Mouse (Mus musculus): ENCODE measurements around the gene Sirpa. TPM values are rescaled to one million over a fixed set of nuclear protein-coding genes. Genes with fewer than 3 reads are reported as not detected.

Gene Sirpa
- polyA plus RNA-seq, 1 experiment from 2014 or later, result 23.9 TPM

- no peak overlapping the region for H3K27ac ChIP-seq (ENCODE audit: low read length)
- WGBS, result 69% methylated on average over 4 of the region's 4 CpGs
Measured at GRCm38 (mm10) chr2:129662484-129662883, 69.8 kb downstream of the Sirpa start.

GRCm38 (mm10) chr2:129671911-129672310 is 79.3 kb downstream of the Sirpa start:
- Histone ChIP-seq H3K9me3 (replicated peaks; ENCODE audit: control insufficient read depth, low read length) (no peaks in the 10 kb centered on the region), H3K27me3 (ENCODE audit: control insufficient read depth, insufficient read depth, low read length) (no peaks in the 10 kb centered on the region), H3K27ac (ENCODE audit: low read length) (no peak overlapping the region), H3K4me3 (replicated peaks; ENCODE audit: low read length) (no peak overlapping the region), H3K4me2 (ENCODE audit: low read depth, low read length) (no peak overlapping the region), H3K4me1 (ENCODE audit: control insufficient read depth, insufficient read depth, low read length) (no peaks in the 10 kb centered on the region), H3K36me3 (ENCODE audit: control insufficient read depth, insufficient read depth, low read length) (no peaks in the 10 kb centered on the region), H3K9ac (ENCODE audit: low read length) (no peak overlapping the region)
- no peak for ATAC-seq (ENCODE audit: insufficient read depth, low FRiP score)
- WGBS, result 64% methylated on average over 4 of the region's 4 CpGs

More at GRCm38 (mm10) chr2:129662484-129662883, 69.8 kb downstream of the Sirpa start:
- no peaks in the 10 kb centered on the region for H3K36me3 ChIP-seq (ENCODE audit: control insufficient read depth, insufficient read depth, low read length)
- H3K27me3 ChIP-seq (ENCODE audit: control insufficient read depth, insufficient read depth, low read length), result no peaks in the 10 kb centered on the region
- ATAC-seq (ENCODE audit: insufficient read depth, low FRiP score), result no peak
- H3K4me3 ChIP-seq (replicated peaks; ENCODE audit: low read length), result no peak overlapping the region
- no peaks in the 10 kb centered on the region for H3K9me3 ChIP-seq (replicated peaks; ENCODE audit: control insufficient read depth, low read length)
- no peak overlapping the region for H3K9ac ChIP-seq (ENCODE audit: low read length)
- H3K4me1 ChIP-seq (ENCODE audit: control insufficient read depth, insufficient read depth, low read length), result no peaks in the 10 kb centered on the region
- no peak overlapping the region for H3K4me2 ChIP-seq (ENCODE audit: low read depth, low read length)

GRCm38 (mm10) chr2:129674935-129675634 is 82.5 kb downstream of the Sirpa start:
- 24% methylated on average over 13 of the region's 13 CpGs for WGBS
- H3K9me3 ChIP-seq (replicated peaks; ENCODE audit: control insufficient read depth, low read length), result no peaks in the 10 kb centered on the region
- no peaks in the 10 kb centered on the region for H3K36me3 ChIP-seq (ENCODE audit: control insufficient read depth, insufficient read depth, low read length)
- H3K27me3 ChIP-seq (ENCODE audit: control insufficient read depth, insufficient read depth, low read length), result no peaks in the 10 kb centered on the region
- no peaks in the 10 kb centered on the region for H3K4me1 ChIP-seq (ENCODE audit: control insufficient read depth, insufficient read depth, low read length)
- H3K27ac ChIP-seq (ENCODE audit: low read length), result no peak overlapping the region
- H3K4me2 ChIP-seq (ENCODE audit: low read depth, low read length), result no peak overlapping the region
- no peak overlapping the region for H3K9ac ChIP-seq (ENCODE audit: low read length)
- ATAC-seq (ENCODE audit: insufficient read depth, low FRiP score), result no peak
- H3K4me3 ChIP-seq (replicated peaks; ENCODE audit: low read length), result no peak overlapping the region

- Histone ChIP-seq H3K9ac (ENCODE audit: low read length) (no peak overlapping the region), H3K4me1 (ENCODE audit: control insufficient read depth, insufficient read depth, low read length) (no peaks in the 10 kb centered on the region), H3K36me3 (ENCODE audit: control insufficient read depth, insufficient read depth, low read length) (no peaks in the 10 kb centered on the region), H3K4me3 (replicated peaks; ENCODE audit: low read length) (no peak overlapping the region), H3K9me3 (replicated peaks; ENCODE audit: control insufficient read depth, low read length) (no peaks in the 10 kb centered on the region), H3K27me3 (ENCODE audit: control insufficient read depth, insufficient read depth, low read length) (no peaks in the 10 kb centered on the region), H3K4me2 (ENCODE audit: low read depth, low read length) (no peak overlapping the region), H3K27ac (ENCODE audit: low read length) (no peak overlapping the region)
- 50% methylated on average over 2 of the region's 2 CpGs for WGBS
- ATAC-seq (ENCODE audit: insufficient read depth, low FRiP score), result no peak
Measured at GRCm38 (mm10) chr2:129677664-129678063, 85.0 kb downstream of the Sirpa start.

- Histone ChIP-seq H3K4me3 (replicated peaks; ENCODE audit: low read length) (no peak overlapping the region), H3K27me3 (ENCODE audit: control insufficient read depth, insufficient read depth, low read length) (no peaks in the 10 kb centered on the region), H3K4me2 (ENCODE audit: low read depth, low read length) (no peak overlapping the region), H3K36me3 (ENCODE audit: control insufficient read depth, insufficient read depth, low read length) (no peaks in the 10 kb centered on the region), H3K9me3 (replicated peaks; ENCODE audit: control insufficient read depth, low read length) (no peaks in the 10 kb centered on the region), H3K4me1 (ENCODE audit: control insufficient read depth, insufficient read depth, low read length) (no peaks in the 10 kb centered on the region), H3K27ac (ENCODE audit: low read length) (no peak overlapping the region), H3K9ac (ENCODE audit: low read length) (no peak overlapping the region)
- WGBS, result 76% methylated on average over 5 of the region's 5 CpGs
- no peak for ATAC-seq (ENCODE audit: insufficient read depth, low FRiP score)
Measured at GRCm38 (mm10) chr2:129679066-129679465, 86.4 kb downstream of the Sirpa start.

- 71% methylated on average over 3 of the region's 3 CpGs for WGBS
- Histone ChIP-seq H3K4me2 (ENCODE audit: low read depth, low read length) (no peak overlapping the region), H3K27ac (ENCODE audit: low read length) (no peak overlapping the region), H3K9me3 (replicated peaks; ENCODE audit: control insufficient read depth, low read length) (no peaks in the 10 kb centered on the region), H3K27me3 (ENCODE audit: control insufficient read depth, insufficient read depth, low read length) (no peaks in the 10 kb centered on the region), H3K9ac (ENCODE audit: low read length) (no peak overlapping the region), H3K4me3 (replicated peaks; ENCODE audit: low read length) (no peak overlapping the region), H3K36me3 (ENCODE audit: control insufficient read depth, insufficient read depth, low read length) (no peaks in the 10 kb centered on the region), H3K4me1 (ENCODE audit: control insufficient read depth, insufficient read depth, low read length) (no peaks in the 10 kb centered on the region)
- ATAC-seq (ENCODE audit: insufficient read depth, low FRiP score), result no peak
Measured at GRCm38 (mm10) chr2:129680236-129680635, 87.6 kb downstream of the Sirpa start.

Other genes with a start within 250 kb of the Sirpa start
- gene Il1b, start 221.7 kb upstream of the Sirpa start, polyA plus RNA-seq (2015; fragmentation: Nextera tagmentation; extraction: Ambion mirVana), result 0.32 and 0.41 TPM in 2 replicates
- gene F830045P16Rik, start 56.2 kb upstream of the Sirpa start, polyA plus RNA-seq (2015; fragmentation: Nextera tagmentation; extraction: Ambion mirVana), result not detected in 2 replicates
- 0.14 and 0.51 TPM in 2 replicates for gene Pdyn, start 107.0 kb downstream of the Sirpa start, polyA plus RNA-seq (2015; fragmentation: Nextera tagmentation; extraction: Ambion mirVana)
- gene Stk35, start 207.7 kb downstream of the Sirpa start, polyA plus RNA-seq (2015; fragmentation: Nextera tagmentation; extraction: Ambion mirVana), result 5.2 and 7.5 TPM in 2 replicates

All from stomach, embryonic 16.5 days (tissue).